Mouse (Mus musculus) CH12.LX (cell line): ENCODE results near the gene Calm5. TPM values are rescaled to one million over a fixed set of nuclear protein-coding genes. Genes with fewer than 3 reads are reported as not detected.

Source experiments
- DNase-seq: peaks from one replicate; pipeline ENCODE4 v3.0.0-alpha.2; 2013; ENCODE audit errors: extremely low read depth
- H3K27ac ChIP-seq: 2 replicates; pipeline ENCODE4 v1.5.1; 2012; ENCODE audit warnings: low read depth, mild to moderate bottlenecking, control low read depth, moderate library complexity; ENCODE audit not compliant: insufficient read depth
- H3K27me3 ChIP-seq: replicated peaks from 2 replicates; pipeline ENCODE3; 2012; ENCODE audit warnings: inconsistent platforms
- H3K36me3 ChIP-seq, 2 experiments: replicated peaks in 1 of 2; 2 replicates each; pipeline versions ENCODE3 to v1.6.1; 2012; ENCODE audit warnings: inconsistent platforms in 1 of 2, low read length in 1 of 2, mild to moderate bottlenecking in 1 of 2, mixed read lengths in 1 of 2, moderate library complexity in 1 of 2; ENCODE audit not compliant: control insufficient read depth in 1 of 2, insufficient read depth in 1 of 2
- H3K4me1 ChIP-seq, 2 experiments: 2 replicates each; pipeline ENCODE4 v1.6.1; 2012; ENCODE audit warnings: inconsistent platforms in 1 of 2, moderate library complexity in 1 of 2; ENCODE audit not compliant: insufficient read depth in 2 of 2, control insufficient read depth in 1 of 2
- H3K4me2 ChIP-seq: 2 replicates; pipeline ENCODE4 v1.6.1; 2012; ENCODE audit warnings: low read depth, mild to moderate bottlenecking, control low read depth; ENCODE audit not compliant: poor library complexity, insufficient read depth, severe bottlenecking
- H3K4me3 ChIP-seq, 3 experiments: fragments of 150-350 bp in 1 of 3; sonication (generic) in 1 of 3; replicated peaks in 1 of 3; 2 replicates each; pipeline versions ENCODE3 to v1.5.1; 2011 to 2012; ENCODE audit warnings: low read depth in 2 of 3, low read length in 2 of 3, mild to moderate bottlenecking in 2 of 3, moderate library complexity in 2 of 3, control low read depth in 1 of 3, improper control_type of control experiment in 1 of 3, inconsistent platforms in 1 of 3, mixed read lengths in 1 of 3; ENCODE audit not compliant: poor library complexity in 1 of 3
- H3K79me2 ChIP-seq: replicated peaks from 2 replicates; pipeline ENCODE4 v1.6.1; 2012; ENCODE audit warnings: mild to moderate bottlenecking, moderate library complexity; ENCODE audit not compliant: control insufficient read depth, poor library complexity, insufficient read depth, severe bottlenecking; ENCODE audit errors: extremely low read depth
- H3K9ac ChIP-seq: 2 replicates; pipeline ENCODE4 v1.6.1; 2012; ENCODE audit warnings: low read depth, mild to moderate bottlenecking, control low read depth, moderate library complexity; ENCODE audit not compliant: insufficient read depth
- H3K9me3 ChIP-seq: replicated peaks from 2 replicates; pipeline ENCODE3; 2012; ENCODE audit warnings: low read length, inconsistent platforms, mixed read lengths
- BHLHE40 ChIP-seq: IDR thresholded peaks from 2 replicates; pipeline ENCODE4 v1.6.1; 2011; ENCODE audit warnings: mild to moderate bottlenecking, low read depth, low read length, improper control_type of control experiment
- CHD2 ChIP-seq: IDR thresholded peaks from 2 replicates; pipeline ENCODE4 v1.6.1; 2011; ENCODE audit warnings: low read length, improper control_type of control experiment
- E2F4 ChIP-seq: IDR thresholded peaks from 2 replicates; pipeline ENCODE4 v1.6.1; 2011; ENCODE audit warnings: low read depth, low read length, improper control_type of control experiment; ENCODE audit not compliant: insufficient replicate concordance
- ETS1 ChIP-seq: conservative IDR thresholded peaks from 2 replicates; pipeline ENCODE4 v1.6.1; 2012; ENCODE audit warnings: low read depth, mild to moderate bottlenecking, inconsistent platforms, low read length, improper control_type of control experiment, moderate library complexity
- GABPA ChIP-seq: IDR thresholded peaks from 2 replicates; pipeline ENCODE4 v1.6.1; 2012; ENCODE audit warnings: low read depth, low read length, improper control_type of control experiment, inconsistent platforms; ENCODE audit not compliant: insufficient replicate concordance
- IRF4 ChIP-seq: IDR thresholded peaks from 2 replicates; pipeline ENCODE4 v1.6.1; 2014; ENCODE audit warnings: low read depth, mild to moderate bottlenecking, inconsistent platforms, low read length, improper control_type of control experiment
- MEF2A ChIP-seq: IDR thresholded peaks from 2 replicates; pipeline ENCODE4 v1.6.1; 2014; ENCODE audit warnings: low read depth, mild to moderate bottlenecking, inconsistent platforms, low read length, improper control_type of control experiment, borderline replicate concordance
- NRF1 ChIP-seq: IDR thresholded peaks from 2 replicates; pipeline ENCODE4 v1.6.1; 2014; ENCODE audit warnings: low read depth, mild to moderate bottlenecking, inconsistent platforms, low read length, improper control_type of control experiment, moderate library complexity
- RAD21 ChIP-seq: IDR thresholded peaks from 2 replicates; pipeline ENCODE4 v1.6.1; 2011; ENCODE audit warnings: low read depth, mild to moderate bottlenecking, low read length, improper control_type of control experiment, moderate library complexity
- RCOR1 ChIP-seq: conservative IDR thresholded peaks from 2 replicates; pipeline ENCODE4 v1.6.1; 2012; ENCODE audit warnings: low read depth, mild to moderate bottlenecking, inconsistent platforms, low read length, improper control_type of control experiment
- SMC3 ChIP-seq: IDR thresholded peaks from 2 replicates; pipeline ENCODE4 v1.6.1; 2011; ENCODE audit warnings: low read depth, low read length, improper control_type of control experiment
- TBP ChIP-seq: conservative IDR thresholded peaks from 2 replicates; pipeline ENCODE4 v1.6.1; 2011; ENCODE audit warnings: low read depth, low read length, improper control_type of control experiment
- TCF12 ChIP-seq: IDR thresholded peaks from 2 replicates; pipeline ENCODE4 v1.6.1; 2014; ENCODE audit warnings: low read depth, mild to moderate bottlenecking, inconsistent platforms, low read length, improper control_type of control experiment
- USF1 ChIP-seq: IDR thresholded peaks from 2 replicates; pipeline ENCODE4 v1.6.1; 2014; ENCODE audit warnings: low read depth, mild to moderate bottlenecking, inconsistent platforms, low read length, improper control_type of control experiment
- USF2 ChIP-seq: conservative IDR thresholded peaks from 2 replicates; pipeline ENCODE4 v1.6.1; 2011; ENCODE audit warnings: low read depth, low read length, improper control_type of control experiment
- ZMIZ1 ChIP-seq: IDR thresholded peaks from 2 replicates; pipeline ENCODE4 v1.6.1; 2012; ENCODE audit warnings: low read depth, mild to moderate bottlenecking, inconsistent platforms, low read length, improper control_type of control experiment
- ZNF384 ChIP-seq: IDR thresholded peaks from 2 replicates; pipeline ENCODE4 v1.6.1; 2012; ENCODE audit warnings: low read depth, low read length, improper control_type of control experiment, inconsistent platforms
- dilution Hi-C: fragments of 300-500 bp; cut with MboI; formaldehyde crosslinking; loops from 2 replicates; pipeline ENCODE4 v1.14.3; 2020; ENCODE audit warnings: low sequenced_read_pairs; ENCODE audit not compliant: extremely low pct_unique_long_range_greater_than_20kb, extremely low pct_ligation_motif_present
- in situ Hi-C: fragments of 300-500 bp; cut with MboI; formaldehyde crosslinking; loops from 3 replicates; pipeline ENCODE4 v1.14.3; 2019; ENCODE audit warnings: low sequenced_read_pairs, low pct_ligation_motif_present, low pct_unique_long_range_greater_than_20kb, mixed read lengths
- polyA plus RNA-seq: library from polyadenylated mRNA; unstranded; fragments of >175 nt; gene quantifications from 2 replicates; pipeline ENCODE4 v1.2.1, GENCODE M21; 2012; ENCODE audit warnings: low read depth; ENCODE audit not compliant: insufficient read length
- total RNA-seq, 2 experiments: library from RNA; depleted of rRNA; stranded (reverse); fragments of 300-350 nt in 1 of 2; fragments of >200 nt in 1 of 2; gene quantifications; 2 replicates each; pipeline ENCODE4 v1.2.3; 2012 to 2014

The Calm5 gene
- total and polyA plus RNA-seq, 3 experiments, result not detected

DNA sequence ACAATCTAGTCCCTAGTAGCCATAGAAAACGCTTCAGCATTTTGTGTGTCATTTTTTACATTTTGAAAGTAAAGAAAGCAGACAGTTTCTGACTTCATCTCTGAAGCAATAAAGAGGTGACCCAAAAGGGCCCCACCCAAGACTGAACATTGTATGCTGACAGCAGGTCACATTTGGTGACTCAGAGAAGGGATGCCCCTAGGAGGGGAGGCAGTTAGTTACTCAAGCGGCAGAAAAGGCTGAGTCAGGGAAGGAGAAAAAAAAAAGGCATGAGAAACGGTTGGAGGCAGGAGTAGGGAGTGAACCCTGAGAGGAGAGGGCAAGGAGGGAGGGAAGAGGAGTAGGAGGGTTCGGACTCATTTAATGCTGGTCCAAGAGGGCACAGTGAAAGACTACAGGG lies 31.9 kb upstream of the Calm5 start:
- H3K27ac ChIP-seq, result no peak overlapping the region
- no peak overlapping the region for H3K4me2 ChIP-seq
- H3K9ac ChIP-seq, result no peak overlapping the region
- no peaks in the 10 kb centered on the region for H3K36me3 ChIP-seq
- H3K79me2 ChIP-seq, result no peaks in the 10 kb centered on the region
- no peaks in the 10 kb centered on the region for H3K27me3 ChIP-seq
- H3K4me3 ChIP-seq, result no peak overlapping the region
- H3K4me1 ChIP-seq, result peaks cover 0 to 6% of the 10 kb centered on the region in 2 experiments; a peak in 2 of 4 replicates
- no peak for DNase-seq
- no peaks in the 10 kb centered on the region for H3K9me3 ChIP-seq
- in situ Hi-C loops, result no loop called here
- TF ChIP-seq RCOR1, result no peak
- no peak for TF ChIP-seq SMC3
- no peak for TF ChIP-seq TBP
- TF ChIP-seq USF1, result no peak
- no peak for TF ChIP-seq TCF12
- no peak for TF ChIP-seq GABPA
- TF ChIP-seq BHLHE40, result no peak
- TF ChIP-seq E2F4, result no peak
- TF ChIP-seq ETS1, result no peak
- TF ChIP-seq NRF1, result no peak
- TF ChIP-seq ZMIZ1, result no peak
- TF ChIP-seq USF2, result no peak
- TF ChIP-seq MEF2A, result no peak
- TF ChIP-seq RAD21, result no peak
- TF ChIP-seq ZNF384, result no peak
- TF ChIP-seq IRF4, result no peak
- dilution Hi-C loops, result no loop called here

- H3K27ac ChIP-seq, result no peak overlapping the region
- H3K79me2 ChIP-seq, result no peaks in the 10 kb centered on the region
- in situ Hi-C loops (no loop called here), dilution Hi-C loops (no loop called here)
- no peak for DNase-seq
- no peak overlapping the region for H3K4me2 ChIP-seq
- H3K9me3 ChIP-seq, result no peaks in the 10 kb centered on the region
- H3K36me3 ChIP-seq, result no peaks in the 10 kb centered on the region
- H3K9ac ChIP-seq, result no peak overlapping the region
- no peak for TF ChIP-seq CHD2
- TF ChIP-seq MEF2A, result no peak
- peaks cover 0 to 6% of the 10 kb centered on the region in 2 experiments; a peak in 2 of 4 replicates for H3K4me1 ChIP-seq
- H3K27me3 ChIP-seq, result no peaks in the 10 kb centered on the region
- H3K4me3 ChIP-seq, result no peak overlapping the region
Measured at GRCm38 (mm10) chr13:3825726-3826125, 28.2 kb upstream of the Calm5 start.
